12 mouse cellular contexts compared by ENCODE assay signal in the genomic region with DNA sequence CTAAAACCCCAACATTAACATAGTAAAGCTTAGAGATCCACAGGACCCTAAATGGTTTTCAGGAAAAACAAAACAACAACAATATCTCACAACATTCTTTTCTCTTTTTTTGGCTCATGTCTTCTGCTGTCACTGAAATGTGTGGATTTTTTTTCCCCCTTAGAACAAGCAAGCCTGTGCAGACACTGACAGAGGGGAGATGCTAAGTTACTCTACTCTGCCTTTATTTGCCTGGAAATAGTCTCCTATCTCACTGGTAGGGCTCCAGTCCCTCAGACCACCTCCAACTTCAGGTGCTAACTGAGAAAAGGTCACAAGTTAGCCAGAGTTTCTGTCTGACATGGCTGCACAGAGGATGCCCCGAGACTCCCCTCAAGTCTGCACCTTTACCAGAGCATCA. TPM values are rescaled to one million over a fixed set of nuclear protein-coding genes. Genes with fewer than 3 reads are reported as not detected.
DNase-seq lines count a peak whose midpoint lies in the region; ATAC-seq and TF ChIP-seq lines count a peak whose summit lies in the region.
"Had no signal": no experiment of that assay in that cellular context is flagged by ENCODE, and none has a peak within 500 bp of the region (broad histone marks: within the 10 kb centered on the region; RNA-seq: fewer than 3 reads in every experiment).

No protein-coding gene starts in this region.

- TF ChIP-seq CTCF in heart, postnatal 0 days (IDR thresholded peaks at IDR 0.05; ENCODE audit: low read depth): no peak
- no peak for TF ChIP-seq CTCF in heart, adult 2 months (IDR thresholded peaks at IDR 0.05)

- no peak for TF ChIP-seq POLR2A in heart, adult 2 months (IDR thresholded peaks at IDR 0.05; ENCODE audit: insufficient read depth, low read depth, low read length)

- peak overlapping the region; percentile 48 for H3K4me2 ChIP-seq in heart, postnatal 0 days (ENCODE audit: low read depth, low read length)
- H3K4me2 ChIP-seq in hindbrain, embryonic 14.5 days (replicated peaks): peak overlapping the region; percentile 49
- H3K4me2 ChIP-seq in midbrain, embryonic 16.5 days (ENCODE audit: low read length): peak overlapping the region; percentile 55
- no peak overlapping the region for H3K4me2 ChIP-seq in liver, embryonic 11.5 days

- 0 out of 2 replicates have a peak overlapping the region, but pooled peaks have one; percentile 1 for H3K9ac ChIP-seq in heart, postnatal 0 days (replicated peaks; ENCODE audit: low read depth, low read length)
- H3K9ac ChIP-seq in heart, adult 2 months (ENCODE audit: low read depth, low read length): no peak overlapping the region
- H3K9ac ChIP-seq in hindbrain, embryonic 14.5 days: peak overlapping the region; percentile 53
- H3K9ac ChIP-seq in midbrain, embryonic 16.5 days (ENCODE audit: low read depth, low read length): peak overlapping the region; percentile 50
- H3K9ac ChIP-seq in liver, embryonic 11.5 days (ENCODE audit: low read depth, low read length): no peak overlapping the region

- H3K36me3 ChIP-seq in heart, postnatal 0 days (replicated peaks; ENCODE audit: control insufficient read depth, insufficient read depth, low read length): no peaks in the 10 kb centered on the region
- no peaks in the 10 kb centered on the region for H3K36me3 ChIP-seq in heart, adult 2 months (ENCODE audit: control insufficient read depth, insufficient read depth, low read length)
- no peaks in the 10 kb centered on the region for H3K36me3 ChIP-seq in forebrain, embryonic 10.5 days (replicated peaks)
- no peaks in the 10 kb centered on the region for H3K36me3 ChIP-seq in hindbrain, embryonic 14.5 days (replicated peaks; ENCODE audit: control insufficient read depth, insufficient read depth)
- H3K36me3 ChIP-seq in midbrain, embryonic 16.5 days (ENCODE audit: control insufficient read depth, insufficient read depth, low read length): no peaks in the 10 kb centered on the region
- H3K36me3 ChIP-seq in liver, embryonic 11.5 days (ENCODE audit: control insufficient read depth, insufficient read depth, low read length): no peaks in the 10 kb centered on the region

- ATAC-seq in heart, postnatal 0 days (ENCODE audit: insufficient read depth, low read depth): no peak
- ATAC-seq in hindbrain, embryonic 14.5 days (ENCODE audit: low FRiP score): no peak; the same call in 1 of the 2 replicates
- ATAC-seq in midbrain, embryonic 16.5 days: peak; percentile 47
- ATAC-seq in liver, embryonic 11.5 days (replicated peaks; ENCODE audit: low FRiP score): no peak
- no peak for ATAC-seq in erythroblast, adult 5-6 weeks (replicated peaks; ENCODE audit: low FRiP score, poor library complexity, severe bottlenecking)
- ATAC-seq: activated CD4-positive, CD25-positive, alpha-beta regulatory T cell, adult 4 months had no signal

- no peaks in the 10 kb centered on the region for H3K9me3 ChIP-seq in heart, postnatal 0 days (replicated peaks; ENCODE audit: control insufficient read depth, low read length)
- no peaks in the 10 kb centered on the region for H3K9me3 ChIP-seq in forebrain, embryonic 10.5 days
- H3K9me3 ChIP-seq in hindbrain, embryonic 14.5 days (ENCODE audit: control insufficient read depth, low read length): no peaks in the 10 kb centered on the region
- H3K9me3 ChIP-seq in midbrain, embryonic 16.5 days (replicated peaks; ENCODE audit: control insufficient read depth, low read length, poor library complexity, severe bottlenecking): no peaks in the 10 kb centered on the region
- no peaks in the 10 kb centered on the region for H3K9me3 ChIP-seq in liver, embryonic 11.5 days (ENCODE audit: control insufficient read depth, low read length)

- intact Hi-C loops in heart, adult 2 months (cut with DNase I): no loop called here

- H3K79me2 ChIP-seq in heart, adult 2 months (replicated peaks; ENCODE audit: control insufficient read depth, insufficient read depth, low read length): no peaks in the 10 kb centered on the region

- no peak for DNase-seq in heart, postnatal 0 days (ENCODE audit: low spot score)
- no peak for DNase-seq in heart, adult 2 months
- no peak for DNase-seq in forebrain, embryonic 10.5 days (ENCODE audit: extremely low spot score, low spot score)
- DNase-seq in hindbrain, embryonic 14.5 days (ENCODE audit: low spot score): no peak
- DNase-seq in frontal cortex, postnatal 14 days (ENCODE audit: low spot score in 2 of 2): no peak
- DNase-seq in liver, embryonic 11.5 days (ENCODE audit: low spot score): no peak
- DNase-seq: kidney, postnatal 4 days; right cerebral cortex, postnatal 25 days; thymus, postnatal 25 days had no signal

- no peak for TF ChIP-seq EP300 in heart, postnatal 0 days (IDR thresholded peaks at IDR 0.05; ENCODE audit: low read depth)
- no peak for TF ChIP-seq EP300 in heart, adult 2 months (IDR thresholded peaks at IDR 0.05; ENCODE audit: insufficient read depth, low read depth, low read length)

- H3K4me3 ChIP-seq in heart, postnatal 0 days (ENCODE audit: low read depth, low read length): no peak overlapping the region
- H3K4me3 ChIP-seq in heart, adult 2 months: no peak overlapping the region
- H3K4me3 ChIP-seq in forebrain, embryonic 10.5 days: peak overlapping the region; percentile 43
- peak overlapping the region; percentile 10 for H3K4me3 ChIP-seq in hindbrain, embryonic 14.5 days (replicated peaks; ENCODE audit: low read length)
- H3K4me3 ChIP-seq in midbrain, embryonic 16.5 days (ENCODE audit: low read depth, low read length): peak overlapping the region; percentile 25
- H3K4me3 ChIP-seq in liver, embryonic 11.5 days (ENCODE audit: low read depth, low read length): no peak overlapping the region

- 0 out of 2 replicates have a peak, but pooled peaks cover 5% of the 10 kb centered on the region for H3K4me1 ChIP-seq in heart, postnatal 0 days (ENCODE audit: control insufficient read depth, insufficient read depth)
- no peaks in the 10 kb centered on the region for H3K4me1 ChIP-seq in heart, adult 2 months (ENCODE audit: control insufficient read depth, insufficient read depth, low read length)
- H3K4me1 ChIP-seq in forebrain, embryonic 10.5 days: peaks cover 29% of the 10 kb centered on the region
- peaks cover 19% of the 10 kb centered on the region for H3K4me1 ChIP-seq in hindbrain, embryonic 14.5 days (replicated peaks; ENCODE audit: control insufficient read depth, insufficient read depth, low read length)
- H3K4me1 ChIP-seq in midbrain, embryonic 16.5 days (ENCODE audit: control insufficient read depth, insufficient read depth, low read length): peaks cover 31% of the 10 kb centered on the region
- H3K4me1 ChIP-seq in liver, embryonic 11.5 days (replicated peaks; ENCODE audit: control insufficient read depth, insufficient read depth, low read length): no peaks in the 10 kb centered on the region

- no peaks in the 10 kb centered on the region for H3K27me3 ChIP-seq in heart, postnatal 0 days (ENCODE audit: control insufficient read depth, insufficient read depth, low read length)
- H3K27me3 ChIP-seq in heart, adult 2 months (ENCODE audit: control insufficient read depth, insufficient read depth, low read length): no peaks in the 10 kb centered on the region
- H3K27me3 ChIP-seq in forebrain, embryonic 10.5 days (ENCODE audit: poor library complexity, severe bottlenecking): peaks cover 92% of the 10 kb centered on the region
- H3K27me3 ChIP-seq in hindbrain, embryonic 14.5 days (ENCODE audit: control insufficient read depth, insufficient read depth, low read length): no peaks in the 10 kb centered on the region
- H3K27me3 ChIP-seq in midbrain, embryonic 16.5 days (ENCODE audit: control insufficient read depth, insufficient read depth, low read depth, low read length): no peaks in the 10 kb centered on the region; the same call in 1 of the 2 replicates
- H3K27me3 ChIP-seq in liver, embryonic 11.5 days (replicated peaks; ENCODE audit: control insufficient read depth, insufficient read depth, low read length): no peaks in the 10 kb centered on the region

- WGBS in heart, postnatal 0 days: 91% methylated on average over 1 of the region's 1 CpGs
- 100% methylated on average over 1 of the region's 1 CpGs for WGBS in heart, adult 2 months
- 88% methylated on average over 1 of the region's 1 CpGs for WGBS in forebrain, embryonic 10.5 days
- 68% methylated on average over 1 of the region's 1 CpGs for WGBS in hindbrain, embryonic 14.5 days
- 81% methylated on average over 1 of the region's 1 CpGs for whole genome bisulfite sequencing in midbrain, embryonic 16.5 days
- 77% methylated on average over 1 of the region's 1 CpGs for WGBS in liver, embryonic 11.5 days

- no peak overlapping the region for H3K27ac ChIP-seq in heart, postnatal 0 days (ENCODE audit: low read depth)
- H3K27ac ChIP-seq in heart, adult 2 months: no peak overlapping the region
- peak overlapping the region; percentile 41 for H3K27ac ChIP-seq in forebrain, embryonic 10.5 days
- peak overlapping the region; percentile 73 for H3K27ac ChIP-seq in hindbrain, embryonic 14.5 days
- peak overlapping the region; percentile 83 for H3K27ac ChIP-seq in midbrain, embryonic 16.5 days (ENCODE audit: low read length)
- no peak overlapping the region for H3K27ac ChIP-seq in liver, embryonic 11.5 days (ENCODE audit: low read depth, low read length)

RNA-seq across cellular contexts. Expression of a gene that starts 28.6 kb away (rescaled TPM):
- 0.19 and 1.1 TPM in 2 replicates for total RNA-seq in heart, postnatal 0 days (2014; rRNA removed; ENCODE audit: low replicate concordance)
- 0.04 TPM in 2 replicates for polyA plus RNA-seq in heart, postnatal 0 days (2015; fragmentation: Nextera tagmentation; extraction: Ambion mirVana)
- under 1 TPM; 0.52 to 0.80 TPM for total RNA-seq in heart, adult 2 months (2021)
- polyA plus RNA-seq in heart, adult 2 months (2012; rRNA removed): 0.14 and 0.23 TPM in 2 replicates
- polyA plus RNA-seq in forebrain, embryonic 10.5 days (2016; fragmentation: Nextera tagmentation; extraction: Ambion mirVana): not detected in 2 replicates
- 2.1 and 2.3 TPM in 2 replicates for polyA plus RNA-seq in hindbrain, embryonic 14.5 days (2014; fragmentation: Nextera tagmentation; extraction: Ambion mirVana)
- 0.69 and 0.75 TPM in 2 replicates for polyA plus RNA-seq in midbrain, embryonic 16.5 days (2015; fragmentation: Nextera tagmentation; extraction: Ambion mirVana)
- 0.04 and 0.13 TPM in 2 replicates for polyA plus RNA-seq in liver, embryonic 11.5 days (2014; fragmentation: Nextera tagmentation; extraction: Ambion mirVana)
- not detected in 2 replicates for total RNA-seq in erythroblast, adult 5-6 weeks (2015; ENCODE audit: low replicate concordance)
- not detected in 2 replicates for total RNA-seq in erythroblast, adult 5-6 weeks (2017; ENCODE audit: low replicate concordance)
- polyA plus RNA-seq: activated CD4-positive, CD25-positive, alpha-beta regulatory T cell, adult 4 months had no signal

RNA-seq across cellular contexts. Expression of a gene that starts 43.8 kb away (rescaled TPM):
- 46.2 and 61.9 TPM in 2 replicates for total RNA-seq in heart, postnatal 0 days (2014; rRNA removed; ENCODE audit: low replicate concordance)
- polyA plus RNA-seq in heart, postnatal 0 days (2015; fragmentation: Nextera tagmentation; extraction: Ambion mirVana): 40.8 and 43.4 TPM in 2 replicates
- total RNA-seq in heart, adult 2 months (2021): 10 to 100 TPM; 25.6 to 27.5 TPM
- polyA plus RNA-seq in heart, adult 2 months (2012; rRNA removed): 24.4 and 40.7 TPM in 2 replicates
- 136 and 137 TPM in 2 replicates for polyA plus RNA-seq in forebrain, embryonic 10.5 days (2016; fragmentation: Nextera tagmentation; extraction: Ambion mirVana)
- 99.6 and 108 TPM in 2 replicates for polyA plus RNA-seq in hindbrain, embryonic 14.5 days (2014; fragmentation: Nextera tagmentation; extraction: Ambion mirVana)
- polyA plus RNA-seq in midbrain, embryonic 16.5 days (2015; fragmentation: Nextera tagmentation; extraction: Ambion mirVana): 100 and 102 TPM in 2 replicates
- 92.7 and 103 TPM in 2 replicates for polyA plus RNA-seq in liver, embryonic 11.5 days (2014; fragmentation: Nextera tagmentation; extraction: Ambion mirVana)
- total RNA-seq in erythroblast, adult 5-6 weeks (2015; ENCODE audit: low replicate concordance): 18.3 and 23.6 TPM in 2 replicates
- 23.4 and 23.8 TPM in 2 replicates for total RNA-seq in erythroblast, adult 5-6 weeks (2017; ENCODE audit: low replicate concordance)

RNA-seq across cellular contexts. Expression of a gene that starts 49.5 kb away (rescaled TPM):
- 1.8 TPM in 1 of 2 replicates, not detected in the other for total RNA-seq in heart, postnatal 0 days (2014; rRNA removed; ENCODE audit: low replicate concordance)
- polyA plus RNA-seq in heart, postnatal 0 days (2015; fragmentation: Nextera tagmentation; extraction: Ambion mirVana): 0.03 and 0.16 TPM in 2 replicates
- total RNA-seq in heart, adult 2 months (2021): not detected
- 0.56 TPM in 1 of 2 replicates, not detected in the other for polyA plus RNA-seq in heart, adult 2 months (2012; rRNA removed)
- not detected in 2 replicates for polyA plus RNA-seq in forebrain, embryonic 10.5 days (2016; fragmentation: Nextera tagmentation; extraction: Ambion mirVana)
- not detected in 2 replicates for polyA plus RNA-seq in hindbrain, embryonic 14.5 days (2014; fragmentation: Nextera tagmentation; extraction: Ambion mirVana)
- polyA plus RNA-seq in midbrain, embryonic 16.5 days (2015; fragmentation: Nextera tagmentation; extraction: Ambion mirVana): not detected in 2 replicates
- 176 and 188 TPM in 2 replicates for polyA plus RNA-seq in liver, embryonic 11.5 days (2014; fragmentation: Nextera tagmentation; extraction: Ambion mirVana)
- total RNA-seq in erythroblast, adult 5-6 weeks (2015; ENCODE audit: low replicate concordance): not detected in 2 replicates
- total RNA-seq in erythroblast, adult 5-6 weeks (2017; ENCODE audit: low replicate concordance): not detected in 2 replicates
- polyA plus RNA-seq: activated CD4-positive, CD25-positive, alpha-beta regulatory T cell, adult 4 months had no signal

Comparison
In these comparisons a context has a peak if more than half of its experiments do, and no peak if none do; other contexts are left out.
1. H3K9ac ChIP-seq: peak in heart, postnatal 0 days (single experiment), hindbrain, embryonic 14.5 days (single experiment) and midbrain, embryonic 16.5 days (single experiment); none in heart, adult 2 months (single experiment) and liver, embryonic 11.5 days (single experiment).
2. H3K27ac ChIP-seq: peak in forebrain, embryonic 10.5 days (single experiment), hindbrain, embryonic 14.5 days (single experiment) and midbrain, embryonic 16.5 days (single experiment); none in heart, postnatal 0 days (single experiment), heart, adult 2 months (single experiment) and liver, embryonic 11.5 days (single experiment).
3. H3K4me3 ChIP-seq: peak in forebrain, embryonic 10.5 days (single experiment), hindbrain, embryonic 14.5 days (single experiment) and midbrain, embryonic 16.5 days (single experiment); none in heart, postnatal 0 days (single experiment), heart, adult 2 months (single experiment) and liver, embryonic 11.5 days (single experiment).
4. RNA of a gene that starts 49.5 kb away (polyA plus RNA-seq): 176 to 188 TPM in liver, embryonic 11.5 days; 0.03 to 0.16 TPM in heart, postnatal 0 days, 0.56 TPM in heart, adult 2 months, not detected in forebrain, embryonic 10.5 days, not detected in hindbrain, embryonic 14.5 days and not detected in midbrain, embryonic 16.5 days; every median in the first group is over 100 times any median in the second.